Mouse (Mus musculus) thymus, postnatal 25 days (tissue): Measurements from ENCODE around the gene Mboat2.

Source experiments
- DNase-seq: peaks from one replicate; pipeline ENCODE4 v3.0.0; 2022

Gene Mboat2

GRCm38 (mm10) chr12:24952147-24952546, 121.5 kb downstream of the Mboat2 start:
- DNase-seq: peak; percentile 57

DNA sequence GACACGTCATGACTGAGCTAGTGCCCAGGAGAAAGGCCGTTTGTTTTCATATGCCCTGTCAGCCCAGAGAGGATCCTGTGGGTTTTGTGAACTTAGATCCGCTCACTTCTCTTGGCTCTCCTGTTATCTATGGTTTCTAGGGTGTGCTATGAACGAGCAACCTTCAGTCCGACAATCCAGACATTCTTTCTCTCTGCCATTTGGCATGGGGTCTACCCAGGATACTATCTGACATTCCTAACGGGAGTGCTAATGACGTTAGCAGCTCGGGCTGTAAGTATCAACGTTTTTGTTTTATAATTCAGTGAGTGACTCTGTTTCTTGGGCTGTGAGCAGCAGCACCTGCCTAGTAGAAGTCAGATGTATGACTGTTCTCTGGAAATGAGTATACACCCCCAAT, 124.5 kb downstream of the Mboat2 start:
- no peak for DNase-seq

- no peak for DNase-seq
These were observed 127.8 kb downstream of the Mboat2 start for GRCm38 (mm10) chr12:24958526-24958925.

DNA sequence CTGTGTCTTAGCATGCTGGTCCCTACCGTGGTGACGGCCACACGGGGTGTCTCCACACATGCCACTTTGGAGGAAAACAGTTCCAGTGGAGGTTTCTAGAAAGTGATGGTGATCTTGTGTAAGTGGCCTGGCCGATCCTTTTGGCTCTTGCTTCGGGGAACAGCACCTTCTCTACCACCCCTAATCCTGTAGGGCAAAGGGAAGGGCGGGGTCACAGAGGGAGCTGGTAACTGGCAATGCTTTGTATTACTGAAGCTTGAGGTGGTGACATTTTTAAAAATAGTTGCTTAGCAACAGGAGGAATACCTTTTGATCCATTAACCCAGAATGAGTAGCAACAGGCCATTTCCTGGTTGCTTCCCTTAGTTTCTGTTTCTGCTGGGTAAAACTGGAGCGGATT, 131.1 kb downstream of the Mboat2 start:
- DNase-seq: no peak

- no peak for DNase-seq
These were observed 131.8 kb downstream of the Mboat2 start for GRCm38 (mm10) chr12:24962362-24962967.

- no peak for DNase-seq
These were observed 132.8 kb downstream of the Mboat2 start for GRCm38 (mm10) chr12:24963393-24964022.

DNA sequence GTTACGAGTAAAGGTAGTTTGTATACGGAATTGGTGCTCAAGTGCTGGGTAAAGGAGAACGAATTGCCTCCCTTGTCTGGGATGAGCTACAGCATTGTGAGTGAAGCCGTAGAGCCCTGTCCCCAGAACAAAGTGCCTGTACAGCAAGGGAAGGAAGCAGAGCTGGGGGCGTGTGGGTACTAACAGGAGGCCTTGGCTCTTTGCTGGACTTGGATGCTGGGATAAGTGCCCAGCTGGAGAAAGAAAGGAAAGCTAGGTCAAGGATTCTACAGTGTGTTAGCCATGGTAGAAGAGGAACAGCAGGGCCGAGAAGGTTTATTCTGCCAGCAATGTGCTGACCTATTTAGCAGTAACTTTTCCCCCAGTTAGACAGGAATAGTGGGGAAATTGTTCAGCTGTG, 134.7 kb downstream of the Mboat2 start:
- no peak for DNase-seq

- no peak for DNase-seq
These were observed 135.4 kb downstream of the Mboat2 start for GRCm38 (mm10) chr12:24966046-24966445.

- DNase-seq: no peak
These were observed 141.0 kb downstream of the Mboat2 start for GRCm38 (mm10) chr12:24971490-24972200.

- no peak for DNase-seq
These were observed 142.0 kb downstream of the Mboat2 start for GRCm38 (mm10) chr12:24972371-24973350.

- no peak for DNase-seq
These were observed 142.9 kb downstream of the Mboat2 start for GRCm38 (mm10) chr12:24973586-24973985.

GRCm38 (mm10) chr12:24974446-24975114, 143.9 kb downstream of the Mboat2 start, which contains the start of gene Kidins220:
Gene Kidins220 (plus strand): TSS chr12:24974925.
- peak; percentile 97 for DNase-seq

DNA sequence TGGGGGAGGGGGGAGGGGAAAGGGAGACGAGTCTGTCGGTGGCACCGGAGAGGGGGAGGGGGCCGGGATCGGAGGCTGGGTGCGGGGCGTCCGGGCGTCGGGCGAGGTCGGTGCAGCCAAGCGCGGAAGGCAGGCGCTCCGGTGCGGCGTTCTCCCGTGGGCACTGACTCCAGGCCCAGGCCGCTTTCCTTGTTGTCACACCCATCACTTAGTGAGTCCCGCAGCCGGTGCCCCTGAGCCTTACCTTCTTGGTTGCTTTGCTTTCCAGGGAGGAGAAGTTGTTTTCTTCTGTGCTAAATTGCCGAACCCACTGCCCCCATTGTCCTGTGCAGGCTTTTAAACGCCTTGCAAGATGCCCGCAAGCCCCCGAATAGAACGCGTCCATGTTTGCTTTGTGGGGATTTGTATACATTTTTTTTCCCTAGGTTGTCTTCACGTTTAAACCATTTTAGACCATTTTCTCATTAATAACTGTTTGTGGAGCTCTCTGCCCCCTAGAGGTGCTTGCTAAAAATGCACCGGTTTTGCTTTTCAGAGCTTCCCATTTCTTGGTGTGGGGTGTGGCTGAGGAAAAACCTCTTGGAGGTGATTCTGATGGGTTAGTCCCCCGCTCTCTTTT, 144.5 kb downstream of the Mboat2 start:
- peak; percentile 68 for DNase-seq

GRCm38 (mm10) chr12:24985226-24985625, 154.5 kb downstream of the Mboat2 start:
- DNase-seq: no peak

DNA sequence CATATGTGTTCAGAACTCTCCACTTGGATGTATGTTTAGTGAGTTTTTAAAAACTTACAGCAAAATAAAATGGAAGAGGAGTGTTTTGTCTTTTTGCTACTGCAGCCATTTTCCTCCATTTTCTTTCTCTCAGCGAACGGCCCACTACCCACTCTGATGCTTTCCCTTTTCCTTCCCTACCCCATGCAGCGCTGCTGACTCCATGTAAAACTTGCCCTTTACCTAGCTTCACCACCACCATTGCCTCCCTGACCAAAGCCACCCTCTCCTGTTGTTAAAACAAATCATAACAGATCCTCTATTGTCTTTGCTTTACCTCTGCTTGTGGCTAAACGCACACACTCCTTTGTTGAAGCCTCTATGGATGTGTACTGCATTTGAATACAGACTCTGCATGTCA, 164.7 kb downstream of the Mboat2 start:
- DNase-seq: no peak

DNA sequence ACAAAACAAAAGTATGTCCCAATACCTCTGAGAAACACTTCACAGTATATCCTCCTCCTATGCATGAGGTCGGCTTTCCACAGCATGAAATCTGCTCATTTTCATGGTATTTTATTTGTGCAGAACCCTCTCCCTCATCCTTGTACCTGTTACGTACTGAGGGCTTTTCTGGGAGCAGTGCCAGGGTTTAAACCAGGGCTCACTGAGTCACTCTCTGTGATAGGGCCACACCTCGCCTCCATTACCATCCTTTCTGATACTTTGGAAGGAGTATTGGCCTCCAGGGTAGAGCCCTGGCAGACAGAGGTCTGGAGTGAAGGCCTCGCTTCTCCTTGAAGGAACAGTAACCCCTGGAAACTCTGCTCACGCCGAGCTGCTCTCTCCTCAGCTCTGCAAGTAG, 174.7 kb downstream of the Mboat2 start:
- DNase-seq: no peak

DNA sequence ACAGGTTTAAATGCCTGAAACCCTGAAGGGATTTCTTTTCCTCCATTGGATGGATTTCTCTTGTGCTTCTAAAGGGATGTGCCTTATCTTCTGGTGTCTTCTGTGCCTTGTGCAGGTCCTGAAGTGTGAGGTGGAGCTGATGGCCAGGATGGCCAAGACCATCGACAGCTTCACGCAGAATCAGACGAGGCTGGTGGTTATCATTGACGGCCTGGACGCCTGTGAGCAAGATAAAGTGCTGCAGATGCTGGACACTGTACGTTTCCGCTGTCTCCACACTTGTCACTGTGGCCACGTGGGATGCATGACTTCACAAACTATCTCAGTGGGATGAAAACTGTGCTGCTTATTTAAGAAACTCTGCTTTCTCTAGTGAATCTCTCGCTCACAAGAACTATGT, 179.3 kb downstream of the Mboat2 start:
- no peak for DNase-seq

- peak; percentile 27 for DNase-seq
These were observed 179.7 kb downstream of the Mboat2 start for GRCm38 (mm10) chr12:25010416-25010815.

- DNase-seq: peak; percentile 30
These were observed 181.2 kb downstream of the Mboat2 start for GRCm38 (mm10) chr12:25011733-25012367.

DNA sequence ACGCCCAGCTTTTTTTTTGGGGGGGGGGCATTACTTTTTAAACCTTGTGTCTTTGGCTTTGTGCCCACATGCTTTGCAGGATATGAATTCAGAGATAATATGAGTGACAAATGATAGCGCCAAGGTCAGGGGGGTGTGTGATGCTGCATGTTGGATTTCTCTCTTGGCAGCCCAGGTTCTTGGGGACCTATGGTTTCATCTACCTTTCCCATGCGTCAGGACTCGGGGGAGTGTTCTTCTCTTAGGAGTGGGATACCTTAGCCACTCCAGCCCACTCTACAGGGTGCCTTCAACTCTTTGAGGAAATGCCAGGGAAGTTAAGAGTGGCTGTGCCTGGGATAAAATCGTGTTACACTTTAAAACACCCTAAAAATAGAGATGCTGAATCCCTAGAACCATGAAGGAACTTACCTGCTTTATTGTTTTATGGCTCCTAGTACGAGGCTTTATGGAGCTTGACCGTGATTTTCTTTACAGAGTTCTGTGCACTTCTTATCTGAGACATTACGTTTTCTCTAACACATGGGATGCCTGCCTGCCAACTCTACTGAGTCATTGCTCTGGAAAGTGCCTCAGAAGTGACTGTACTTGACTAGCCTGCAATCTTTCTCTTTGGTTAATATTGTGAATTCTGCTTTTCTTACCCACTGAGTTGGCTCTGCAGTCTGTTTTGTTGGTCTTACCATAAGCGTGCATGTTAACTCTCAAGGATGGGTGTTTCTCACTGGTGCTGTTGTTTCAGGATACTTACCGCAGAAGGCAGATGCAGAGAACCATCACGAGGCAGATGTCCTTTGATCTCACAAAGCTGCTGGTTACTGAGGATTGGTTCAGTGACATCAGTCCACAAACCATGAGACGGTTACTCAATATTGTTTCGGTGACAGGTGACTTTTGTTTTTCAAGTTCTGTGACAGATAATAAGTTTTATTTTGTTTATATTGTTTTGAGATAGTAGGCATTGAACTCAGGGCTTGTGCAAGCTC, 182.2 kb downstream of the Mboat2 start:
- peak; percentile 36 for DNase-seq
